Mouse (Mus musculus) brain, adult 2 months (tissue): ENCODE data around the gene Mrps34.
A peak's percentile ranks its signal among the peaks of the same experiment; 100 is the strongest.

ENCODE experiments used
- DNase-seq: peaks from one replicate; pipeline ENCODE4 v3.0.0; 2011; ENCODE audit warnings: low read depth, low spot score

Mrps34 gene

GRCm38 (mm10) chr17:24894995-24895547, at the start of gene Mrps34, which contains the start of gene Eme2:
Gene Mrps34 (plus strand): TSS chr17:24895116.
Gene Eme2 (minus strand): TSS chr17:24895087.
- DNase-seq = peak; percentile 97

- no peak for DNase-seq
These were observed 47.5 kb upstream of the Mrps34 start for GRCm38 (mm10) chr17:24847386-24847785.

- DNase-seq = no peak
These were observed 46.3 kb upstream of the Mrps34 start for GRCm38 (mm10) chr17:24848600-24849031.

GRCm38 (mm10) chr17:24849733-24850064, 45.2 kb upstream of the Mrps34 start:
- no peak for DNase-seq

GRCm38 (mm10) chr17:24850065-24850772, 44.7 kb upstream of the Mrps34 start, which contains the start of gene Fahd1:
Gene Fahd1 (minus strand): TSS chr17:24850364.
- DNase-seq = peak; percentile 99

GRCm38 (mm10) chr17:24850773-24851127, 44.2 kb upstream of the Mrps34 start:
- no peak for DNase-seq

- no peak for DNase-seq
These were observed 43.4 kb upstream of the Mrps34 start for GRCm38 (mm10) chr17:24851381-24852125.

- peak; percentile 73 for DNase-seq
These were observed 39.0 kb upstream of the Mrps34 start for GRCm38 (mm10) chr17:24855838-24856464.

GRCm38 (mm10) chr17:24856589-24856988, 38.3 kb upstream of the Mrps34 start:
- no peak for DNase-seq

- no peak for DNase-seq
These were observed 37.0 kb upstream of the Mrps34 start for GRCm38 (mm10) chr17:24857831-24858470.

GRCm38 (mm10) chr17:24858967-24859366, 35.9 kb upstream of the Mrps34 start:
- peak; percentile 38 for DNase-seq

GRCm38 (mm10) chr17:24860076-24860475, 34.8 kb upstream of the Mrps34 start:
- DNase-seq = no peak

- no peak for DNase-seq
These were observed 33.1 kb upstream of the Mrps34 start for GRCm38 (mm10) chr17:24861785-24862184.

GRCm38 (mm10) chr17:24865776-24866175, 29.1 kb upstream of the Mrps34 start, which contains the start of gene Igfals:
Gene Igfals (plus strand): TSS chr17:24865997.
- peak; percentile 89 for DNase-seq

- DNase-seq = peak; percentile 81
These were observed 27.0 kb upstream of the Mrps34 start for GRCm38 (mm10) chr17:24867914-24868313.

- DNase-seq = no peak
These were observed 21.1 kb upstream of the Mrps34 start for GRCm38 (mm10) chr17:24873695-24874404.

- no peak for DNase-seq
These were observed 20.5 kb upstream of the Mrps34 start for GRCm38 (mm10) chr17:24874405-24874745.

GRCm38 (mm10) chr17:24874989-24875388, 19.9 kb upstream of the Mrps34 start:
- no peak for DNase-seq

GRCm38 (mm10) chr17:24877336-24878116, 17.4 kb upstream of the Mrps34 start:
- no peak for DNase-seq

- DNase-seq = no peak
These were observed 16.9 kb upstream of the Mrps34 start for GRCm38 (mm10) chr17:24878117-24878397.

GRCm38 (mm10) chr17:24878531-24878930, 16.4 kb upstream of the Mrps34 start:
- no peak for DNase-seq
